Mouse (Mus musculus) stomach, postnatal 0 days (tissue): ENCODE results near the gene Il6st. TPM values are rescaled to one million over a fixed set of nuclear protein-coding genes. Genes with fewer than 3 reads are reported as not detected.

Experiments
- ATAC-seq: fragments of 200-750 bp; cut with Nextera tagmentation; 2 replicates; pipeline ENCODE4 v1.8.0; 2017; ENCODE audit not compliant: low FRiP score, low TSS enrichment
- DNase-seq: peaks from one replicate; pipeline ENCODE4 v3.0.0-alpha.2; 2016; ENCODE audit warnings: low spot score
- H3K27ac ChIP-seq: fragments of 300-500 bp; sonication (generic); replicated peaks from 2 replicates; pipeline ENCODE4 v1.5.1; 2014; ENCODE audit warnings: mild to moderate bottlenecking, control low read depth
- H3K27me3 ChIP-seq: fragments of 300-500 bp; sonication (generic); 2 replicates; pipeline ENCODE4 v1.6.1; 2014; ENCODE audit warnings: low read length; ENCODE audit not compliant: control insufficient read depth, insufficient read depth
- H3K36me3 ChIP-seq: fragments of 300-500 bp; sonication (generic); 2 replicates; pipeline ENCODE4 v1.6.1; 2014; ENCODE audit warnings: low read length, mixed read lengths; ENCODE audit not compliant: control insufficient read depth, insufficient read depth
- H3K4me1 ChIP-seq: fragments of 300-500 bp; sonication (generic); replicated peaks from 2 replicates; pipeline ENCODE4 v1.6.1; 2014; ENCODE audit warnings: antibody characterized with exemption; ENCODE audit not compliant: control insufficient read depth, insufficient read depth
- H3K4me2 ChIP-seq: fragments of 300-500 bp; sonication (generic); replicated peaks from 2 replicates; pipeline ENCODE4 v1.6.1; 2014; ENCODE audit warnings: low read depth, mild to moderate bottlenecking, control low read depth, moderate library complexity
- H3K4me3 ChIP-seq: fragments of 300-500 bp; sonication (generic); 2 replicates; pipeline ENCODE4 v1.5.1; 2014; ENCODE audit warnings: low read depth, low read length, control low read depth
- H3K9ac ChIP-seq: fragments of 300-500 bp; sonication (generic); 2 replicates; pipeline ENCODE4 v1.6.1; 2014; ENCODE audit warnings: mild to moderate bottlenecking, low read length, control low read depth, mixed read lengths
- H3K9me3 ChIP-seq: fragments of 300-500 bp; sonication (generic); 2 replicates; pipeline ENCODE4 v1.6.1; 2016; ENCODE audit warnings: low read length; ENCODE audit not compliant: control insufficient read depth
- CTCF ChIP-seq: IDR thresholded peaks from 2 replicates; pipeline ENCODE4 v1.5.1; 2016; ENCODE audit warnings: antibody characterized with exemption, low read depth, mild to moderate bottlenecking, moderate library complexity
- EP300 ChIP-seq: optimal IDR thresholded peaks from 2 replicates; pipeline ENCODE3; 2016; ENCODE audit warnings: antibody characterized with exemption
- WGBS: fragments of 180-500 bp; shearing (Covaris S2); extraction: QIAGEN DNeasy Blood & Tissue Kit; methylation state at CpG from one replicate; pipeline ENCODE4 v1.1.7; 2014; 5-methylcytosine and 5-hydroxymethylcytosine counted together
- polyA plus RNA-seq: library from polyadenylated mRNA; unstranded; fragments of >200 nt; fragmentation: Nextera tagmentation; extraction: Ambion mirVana; gene quantifications from 2 replicates; pipeline ENCODE4 v1.2.1, GENCODE M21; 2015

Il6st gene
- polyA plus RNA-seq, 1 experiment from 2014 or later = 25.8 TPM

DNA sequence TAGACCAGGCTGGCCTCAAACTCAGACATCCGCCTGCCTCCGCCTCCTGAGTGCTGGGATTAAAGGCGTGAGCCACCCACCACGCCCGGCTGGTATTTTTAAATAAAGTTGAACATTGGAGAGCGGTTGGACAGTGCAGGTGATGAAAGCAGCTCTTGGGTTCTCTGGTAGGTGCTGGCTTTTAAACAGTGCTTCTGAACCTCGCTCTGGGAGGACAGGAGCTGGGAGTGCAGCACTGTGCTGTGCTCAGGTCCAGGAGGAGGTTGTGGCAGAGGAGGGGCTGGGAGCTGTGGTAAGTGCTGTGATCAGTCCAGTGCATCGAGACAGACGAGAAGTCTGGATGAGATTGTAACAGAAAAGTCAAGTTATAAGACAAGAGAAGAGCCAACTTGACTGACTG is 3.5 kb downstream of the Il6st start:
- Histone ChIP-seq H3K4me1 (0 out of 2 replicates have a peak, but pooled peaks cover 2% of the 10 kb centered on the region), H3K27ac (no peak overlapping the region), H3K27me3 (no peaks in the 10 kb centered on the region), H3K4me2 (no peak overlapping the region), H3K9me3 (no peaks in the 10 kb centered on the region), H3K36me3 (no peaks in the 10 kb centered on the region), H3K9ac (no peak overlapping the region), H3K4me3 (no peak overlapping the region)
- no peak for DNase-seq
- TF ChIP-seq EP300 (no peak), CTCF (no peak)
- no peak for ATAC-seq
- WGBS = 86% methylated on average over 9 of the region's 9 CpGs

DNA sequence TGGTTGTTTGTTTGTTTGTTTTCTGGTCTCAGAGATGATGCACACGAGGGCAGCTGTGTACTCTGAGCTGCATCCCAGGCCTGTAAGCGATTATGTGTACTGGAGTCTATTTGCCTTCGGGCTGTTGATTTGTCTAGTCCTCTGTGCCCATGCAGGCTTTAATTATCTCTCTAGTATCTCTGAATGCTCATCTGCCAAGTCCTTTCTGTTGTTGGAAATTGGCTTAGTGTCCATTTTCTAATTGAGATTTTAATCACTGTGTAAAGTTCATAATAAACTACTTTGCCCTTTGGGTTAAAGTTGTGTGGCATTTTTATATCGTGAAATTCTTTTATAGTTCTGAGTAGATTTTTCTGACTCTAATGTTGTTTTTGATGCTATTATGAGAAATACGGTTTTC is 5.6 kb downstream of the Il6st start:
- TF ChIP-seq CTCF (no peak), EP300 (no peak)
- no peak overlapping the region for H3K4me2 ChIP-seq
- no peak overlapping the region for H3K9ac ChIP-seq

DNA sequence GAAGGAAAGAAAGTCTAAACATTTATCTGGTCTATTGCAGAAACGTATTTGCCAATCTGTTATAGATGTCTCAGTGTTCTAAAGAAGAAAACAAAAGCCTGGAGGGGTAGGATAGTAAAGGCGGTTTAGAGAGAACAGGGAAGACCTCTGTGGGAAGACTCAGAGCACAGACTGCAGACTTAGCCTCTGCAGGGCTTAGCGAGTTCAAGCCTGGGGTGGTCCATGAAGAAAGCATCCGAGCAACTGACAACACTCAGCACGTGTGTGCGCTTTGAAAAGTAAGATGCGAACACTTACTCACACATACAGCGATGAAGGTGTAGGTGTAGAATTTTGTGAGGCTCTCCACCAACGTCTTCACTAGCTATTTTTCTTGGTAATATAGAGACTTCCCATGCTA is 7.3 kb downstream of the Il6st start:
- peaks cover 8% of the 10 kb centered on the region for H3K36me3 ChIP-seq
- H3K27me3 ChIP-seq = no peaks in the 10 kb centered on the region
- 0 out of 2 replicates have a peak, but pooled peaks cover 2% of the 10 kb centered on the region for H3K4me1 ChIP-seq
- H3K4me2 ChIP-seq = no peak overlapping the region
- WGBS = 86% methylated on average over 9 of the region's 9 CpGs
- no peak for TF ChIP-seq EP300
- TF ChIP-seq CTCF = no peak
- ATAC-seq (no peak), DNase-seq (no peak)
- H3K9me3 ChIP-seq = no peaks in the 10 kb centered on the region
- H3K9ac ChIP-seq = no peak overlapping the region
- H3K27ac ChIP-seq = no peak overlapping the region
- no peak overlapping the region for H3K4me3 ChIP-seq

More for the DNA sequence above, 5.6 kb downstream of the Il6st start:
- DNase-seq (no peak), ATAC-seq (no peak)
- Histone ChIP-seq H3K4me1 (0 out of 2 replicates have a peak, but pooled peaks cover 2% of the 10 kb centered on the region), H3K9me3 (no peaks in the 10 kb centered on the region), H3K27ac (no peak overlapping the region), H3K27me3 (no peaks in the 10 kb centered on the region), H3K4me3 (no peak overlapping the region), H3K36me3 (no peaks in the 10 kb centered on the region)
- 80% methylated on average over 5 of the region's 5 CpGs for WGBS

DNA sequence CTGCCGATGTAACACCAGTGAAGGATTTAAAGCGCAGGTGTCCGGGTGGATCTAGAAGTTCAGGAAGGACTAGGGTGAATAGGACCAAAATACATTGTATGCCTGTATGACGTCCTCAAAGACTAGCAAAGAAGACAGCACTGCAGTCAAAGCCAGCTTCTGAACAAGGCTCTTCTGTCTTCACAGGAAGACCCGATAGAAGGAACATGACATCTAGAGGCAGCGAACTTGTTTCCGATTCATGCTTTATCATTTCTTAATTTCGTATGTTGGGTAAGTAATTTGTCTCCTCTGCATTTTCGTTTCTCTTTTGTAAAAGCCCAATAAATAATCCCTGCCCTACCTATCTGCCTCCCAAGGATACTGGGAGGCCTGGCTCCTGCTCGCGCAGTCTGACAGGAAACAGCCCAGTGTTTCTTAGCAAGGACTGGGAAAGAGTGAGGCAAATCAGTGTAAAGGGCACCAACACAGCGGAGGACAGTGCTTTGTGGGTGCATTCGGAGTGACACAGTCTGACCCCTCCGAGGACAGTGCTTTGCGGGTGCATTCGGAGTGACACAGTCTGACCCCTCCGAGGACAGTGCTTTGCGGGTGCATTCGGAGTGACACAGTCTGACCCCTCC is 8.6 kb downstream of the Il6st start:
- no peak for ATAC-seq
- H3K36me3 ChIP-seq = peaks cover 10% of the 10 kb centered on the region
- no peak overlapping the region for H3K4me2 ChIP-seq
- no peak for TF ChIP-seq CTCF
- no peak for TF ChIP-seq EP300
- no peaks in the 10 kb centered on the region for H3K9me3 ChIP-seq
- no peaks in the 10 kb centered on the region for H3K27me3 ChIP-seq
- H3K27ac ChIP-seq = no peak overlapping the region
- no peak for DNase-seq
- H3K4me3 ChIP-seq = no peak overlapping the region
- no peak overlapping the region for H3K9ac ChIP-seq
- 85% methylated on average over 14 of the region's 19 CpGs for WGBS
- H3K4me1 ChIP-seq = no peaks in the 10 kb centered on the region

DNA sequence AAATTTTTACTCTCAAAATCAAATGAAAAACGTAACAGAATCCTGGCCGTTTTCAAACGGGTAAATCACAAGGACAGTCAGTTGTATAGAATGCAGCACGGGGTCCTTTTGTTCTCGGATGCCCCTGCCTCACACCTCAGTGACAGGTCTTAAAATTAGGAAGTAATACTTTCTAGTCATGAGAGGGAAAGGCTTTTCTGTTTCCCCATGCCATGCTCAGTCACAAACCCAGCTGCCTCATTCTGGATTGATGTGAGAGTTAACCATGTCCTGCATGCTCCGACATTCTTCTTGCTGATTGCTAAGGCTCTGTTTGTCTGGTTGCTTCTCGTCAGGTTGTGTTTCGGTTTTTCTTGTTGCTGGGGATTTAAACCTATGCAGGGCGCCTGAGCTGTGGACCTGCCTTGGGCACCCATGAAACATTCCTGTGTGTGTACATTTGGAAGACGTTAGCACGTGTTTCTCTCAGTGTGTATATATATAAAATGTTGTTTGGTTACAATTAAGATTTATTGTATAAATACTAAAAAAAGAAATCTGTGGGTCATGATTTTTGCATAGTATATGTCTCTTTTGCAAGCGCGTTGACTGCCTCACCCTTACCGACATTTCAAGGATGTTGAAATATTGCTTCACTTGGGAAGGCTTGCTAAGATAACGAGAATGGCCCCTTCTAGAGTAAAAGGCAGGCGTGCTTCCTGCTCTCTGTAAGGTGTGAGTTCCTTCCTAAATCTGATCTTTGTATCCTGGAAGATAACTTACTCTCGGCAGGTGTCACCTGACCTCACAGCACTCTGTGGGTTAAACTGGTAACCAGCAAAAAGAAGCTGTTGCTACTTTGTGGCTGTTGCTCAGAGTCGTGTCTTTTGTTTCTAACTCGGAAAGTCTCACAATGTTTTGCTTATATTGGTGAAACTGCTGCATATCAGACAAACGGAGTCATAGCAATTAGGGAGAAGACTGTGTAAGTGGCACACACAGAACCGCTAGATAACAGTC is 10.2 kb downstream of the Il6st start:
- 63% methylated on average over 21 of the region's 21 CpGs for WGBS
- no peak overlapping the region for H3K4me2 ChIP-seq
- H3K9me3 ChIP-seq = no peaks in the 10 kb centered on the region
- H3K4me3 ChIP-seq = no peak overlapping the region
- no peaks in the 10 kb centered on the region for H3K4me1 ChIP-seq
- no peaks in the 10 kb centered on the region for H3K27me3 ChIP-seq
- no peak for ATAC-seq
- no peak overlapping the region for H3K27ac ChIP-seq
- peaks cover 13% of the 10 kb centered on the region for H3K36me3 ChIP-seq
- no peak for DNase-seq
- no peak overlapping the region for H3K9ac ChIP-seq
- no peak for TF ChIP-seq CTCF

DNA sequence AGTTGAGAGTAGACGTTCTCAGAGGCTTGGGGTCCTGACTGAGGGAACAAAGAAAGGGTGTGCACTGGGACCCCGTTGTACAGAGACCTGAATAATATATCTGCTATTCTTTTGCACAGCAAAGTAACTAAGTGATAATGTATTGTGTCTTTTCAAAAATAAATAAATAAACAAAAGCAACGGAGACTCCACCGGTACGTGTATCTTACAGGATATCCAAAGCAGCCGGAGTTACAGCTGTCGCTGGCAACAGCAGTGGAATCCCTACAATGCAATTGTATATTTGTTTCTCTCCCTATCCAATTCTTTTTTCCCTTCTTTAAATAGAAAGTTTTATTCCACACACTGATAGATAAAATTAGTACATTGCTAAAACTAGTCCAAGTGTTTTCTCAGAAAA is 15.2 kb downstream of the Il6st start:
- DNase-seq = no peak
- H3K36me3 ChIP-seq = peaks cover 24% of the 10 kb centered on the region
- no peak overlapping the region for H3K4me3 ChIP-seq
- ATAC-seq = no peak
- H3K4me2 ChIP-seq = no peak overlapping the region
- no peak for TF ChIP-seq EP300
- TF ChIP-seq CTCF = no peak
- no peaks in the 10 kb centered on the region for H3K4me1 ChIP-seq
- no peaks in the 10 kb centered on the region for H3K27me3 ChIP-seq
- no peak overlapping the region for H3K27ac ChIP-seq
- no peak overlapping the region for H3K9ac ChIP-seq
- H3K9me3 ChIP-seq = no peaks in the 10 kb centered on the region
- WGBS = 65% methylated on average over 7 of the region's 7 CpGs
